Mouse (Mus musculus) thymus, postnatal 14 days (tissue): ENCODE measurements at regions not wholly inside any gene's neighbourhood (a gene's known extent, or its start where the extent isn't known, plus 50 kb on each side); places are given as distances from the start of the nearest gene placed in this dataset.

Source experiments
- DNase-seq: peaks from one replicate; pipeline ENCODE4 v3.0.0; 2021

- peak; percentile 84 for DNase-seq
These were observed 251.2 kb upstream of the Kcnh8 start for GRCm38 (mm10) chr17:52351293-52351692.

DNA sequence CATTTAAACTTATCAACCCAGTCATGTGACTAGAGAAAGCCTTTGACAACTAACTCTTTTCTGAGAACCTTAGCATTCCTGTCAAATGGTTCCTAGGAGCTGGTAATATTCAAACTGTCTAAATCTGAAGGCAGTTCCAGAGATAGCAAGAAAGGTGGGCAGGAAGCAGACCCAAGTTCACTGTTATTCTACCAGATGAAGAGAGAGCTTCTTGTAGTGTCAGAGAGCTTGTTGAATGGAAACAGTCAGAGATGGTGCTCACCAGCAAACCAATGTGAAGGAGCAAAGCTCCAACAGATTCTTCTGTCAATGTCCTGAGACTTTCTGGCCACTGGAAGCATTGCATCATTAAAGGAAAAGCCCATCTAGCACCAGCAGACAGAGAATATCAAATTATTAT lies 251.8 kb upstream of the Kcnh8 start:
- DNase-seq = peak; percentile 57

DNA sequence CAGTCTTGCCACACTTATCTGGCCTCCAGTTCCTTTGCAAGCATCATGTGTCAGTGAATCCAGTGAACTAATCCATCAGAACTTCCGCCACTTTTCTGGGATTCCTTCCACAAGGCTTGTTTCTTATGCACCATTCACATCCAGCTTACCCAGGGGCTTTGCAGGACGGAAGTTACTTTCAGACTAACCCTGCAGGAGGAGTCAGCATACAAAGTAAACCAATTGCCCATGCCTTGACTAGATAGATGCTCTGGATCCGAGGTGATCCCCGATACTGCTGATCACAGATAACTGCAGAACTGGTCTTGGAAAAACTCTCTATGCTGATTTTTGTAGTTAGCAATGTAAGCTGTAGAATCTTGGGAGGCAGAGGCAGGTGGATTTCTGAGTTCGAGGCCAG lies 252.6 kb upstream of the Kcnh8 start:
- DNase-seq = peak; percentile 50

GRCm38 (mm10) chr17:52348481-52349083 lies 253.9 kb upstream of the Kcnh8 start:
- DNase-seq = peak; percentile 78

DNA sequence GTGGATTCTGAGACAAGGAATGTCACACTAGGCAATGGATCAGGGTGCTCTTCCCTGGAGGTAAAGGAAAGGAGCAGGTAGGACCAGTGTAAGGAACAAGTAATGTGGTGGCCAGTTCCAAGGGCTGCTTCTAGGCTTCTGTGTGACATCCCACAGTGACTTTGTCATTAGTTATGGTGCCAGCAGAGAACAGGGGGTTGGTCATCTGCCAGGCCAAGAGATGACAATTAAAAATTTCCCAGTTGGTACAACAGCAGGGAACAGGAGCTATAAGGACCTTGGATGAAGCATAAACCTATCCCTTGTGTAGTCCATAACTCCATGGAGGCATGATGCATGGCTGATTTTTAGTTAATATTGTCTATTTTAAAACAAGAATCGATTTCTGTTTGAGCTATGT lies 281.9 kb upstream of the Kcnh8 start:
- no peak for DNase-seq

GRCm38 (mm10) chr17:52316976-52317375 lies 285.5 kb upstream of the Kcnh8 start:
- peak; percentile 62 for DNase-seq

DNA sequence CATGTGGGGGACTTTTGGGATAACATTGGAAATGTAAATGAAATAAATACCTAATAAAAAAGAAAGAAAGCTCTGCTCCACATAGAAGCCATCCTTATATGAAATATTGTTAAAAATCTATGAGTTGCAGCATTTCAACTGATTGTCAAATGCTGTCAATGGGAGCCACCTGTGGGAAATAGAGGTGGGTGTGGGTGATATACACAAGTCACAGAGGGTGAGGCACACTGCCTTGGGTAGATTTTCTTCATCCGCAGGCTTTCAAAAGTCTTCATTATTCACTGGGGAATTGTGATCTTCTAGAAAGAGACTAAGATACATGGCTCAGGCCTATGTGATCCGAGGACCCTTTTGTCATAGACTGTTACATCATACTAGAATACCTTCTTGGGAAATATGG lies 286.6 kb upstream of the Kcnh8 start:
- DNase-seq = peak; percentile 63

- peak; percentile 77 for DNase-seq
These were observed 287.1 kb upstream of the Kcnh8 start for GRCm38 (mm10) chr17:52315456-52315855.

GRCm38 (mm10) chr17:52312043-52312442 lies 290.5 kb upstream of the Kcnh8 start:
- peak; percentile 65 for DNase-seq

DNA sequence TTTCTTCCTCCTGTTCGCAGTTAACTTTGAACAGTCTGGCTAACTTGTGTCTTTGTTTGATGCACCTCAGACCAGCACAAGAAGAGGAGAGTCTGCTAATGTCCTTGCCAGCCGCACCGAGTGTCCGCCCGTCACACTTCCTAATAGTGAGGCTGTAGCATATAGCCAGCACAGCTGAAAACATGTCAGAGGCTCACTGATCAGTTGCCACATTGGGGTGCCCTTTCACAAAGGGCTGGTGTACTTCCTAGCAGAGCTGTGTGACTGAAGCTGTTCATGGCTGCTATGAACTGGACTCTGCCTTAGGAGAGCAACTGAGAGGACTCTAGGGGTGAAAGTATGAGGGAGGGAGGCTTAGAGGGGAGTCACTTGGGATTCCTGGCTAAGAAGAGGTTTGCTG lies 293.7 kb upstream of the Kcnh8 start:
- DNase-seq = no peak

DNA sequence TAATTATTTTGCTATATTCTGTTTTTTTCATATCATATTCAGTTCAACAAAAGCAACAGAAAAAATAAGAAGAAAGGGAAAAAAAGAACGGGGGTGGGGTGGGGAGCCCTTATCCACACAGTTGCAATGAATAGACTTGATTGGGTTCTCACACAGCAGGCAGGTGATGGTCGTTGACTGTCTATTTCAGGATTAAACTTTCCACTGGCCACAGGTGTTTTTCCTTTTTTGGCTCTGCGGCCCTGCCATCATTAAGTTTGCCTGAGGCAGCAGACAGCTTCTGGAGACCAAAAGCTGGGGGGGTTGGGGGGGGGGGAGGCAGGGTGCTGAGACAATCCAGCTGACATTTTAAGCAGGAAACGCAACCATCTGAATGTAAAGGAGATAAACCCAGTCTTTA lies 298.4 kb upstream of the Kcnh8 start:
- DNase-seq = peak; percentile 79

DNA sequence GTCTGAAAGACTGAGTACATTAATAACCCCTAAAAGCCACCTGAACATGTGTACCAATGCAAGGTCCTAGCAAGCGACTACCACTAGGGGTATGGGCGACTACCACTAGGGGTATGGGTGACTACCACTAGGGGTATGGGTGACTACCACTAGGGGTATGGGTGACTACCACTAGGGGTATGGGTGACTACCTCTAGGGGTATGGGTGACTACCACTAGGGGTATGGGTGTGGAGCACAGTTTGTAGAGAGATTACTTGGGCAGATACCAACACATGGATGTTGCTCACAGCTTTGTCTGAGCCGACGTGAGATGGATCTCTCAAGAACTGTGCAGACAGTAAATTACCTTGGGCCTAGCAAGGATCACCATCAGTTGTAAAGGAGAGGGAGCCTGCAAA lies 299.2 kb upstream of the Kcnh8 start:
- peak; percentile 61 for DNase-seq

- peak; percentile 6 for DNase-seq
These were observed 302.7 kb upstream of the Kcnh8 start for GRCm38 (mm10) chr17:52299769-52300168.

DNA sequence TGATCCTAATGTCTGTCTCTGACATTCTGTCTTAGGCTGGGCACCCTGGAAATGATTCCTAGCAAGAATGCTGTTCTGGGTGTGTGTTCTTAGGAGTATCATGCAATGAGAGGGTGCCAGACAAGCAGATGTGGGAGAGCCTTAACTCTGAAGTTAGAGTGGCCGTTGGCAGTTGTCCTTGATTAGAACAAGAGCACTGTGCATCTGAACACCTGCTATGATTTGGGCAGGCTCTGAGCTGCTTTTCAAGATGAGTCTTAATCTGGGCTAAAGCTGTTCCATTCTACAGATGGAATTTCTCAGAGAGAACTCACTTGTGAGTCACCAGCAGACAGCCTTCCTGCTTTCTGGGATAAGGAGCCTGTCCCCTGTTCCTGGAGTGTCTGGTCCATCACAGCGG lies 317.1 kb upstream of the Kcnh8 start:
- peak; percentile 64 for DNase-seq

GRCm38 (mm10) chr17:52282264-52282663 lies 320.2 kb upstream of the Kcnh8 start:
- DNase-seq = peak; percentile 78

DNA sequence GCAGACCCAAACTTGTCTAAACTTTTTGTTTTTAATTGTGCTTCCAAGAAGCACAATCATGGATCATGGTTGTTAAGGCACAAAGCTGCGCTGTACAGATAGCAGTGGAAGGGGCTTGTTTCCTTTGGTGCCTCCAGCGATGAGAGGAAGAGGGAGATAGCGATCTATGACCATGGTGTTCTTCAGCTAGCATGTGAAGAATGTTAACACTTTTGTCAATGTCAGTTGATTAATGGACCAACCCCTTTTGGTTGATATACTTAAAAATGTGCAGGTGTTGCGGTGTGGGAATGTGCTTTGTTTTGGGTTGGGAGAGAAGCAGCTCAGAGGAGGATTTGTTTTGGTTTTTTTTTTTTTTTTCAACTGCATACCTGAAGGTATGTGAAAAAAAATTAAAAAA lies 324.0 kb upstream of the Kcnh8 start:
- peak; percentile 70 for DNase-seq

GRCm38 (mm10) chr17:52268792-52269191 lies 333.7 kb upstream of the Kcnh8 start:
- peak; percentile 2 for DNase-seq

GRCm38 (mm10) chr17:52251284-52251683 lies 351.2 kb upstream of the Kcnh8 start:
- no peak for DNase-seq

GRCm38 (mm10) chr17:52225584-52225983 lies 376.9 kb upstream of the Kcnh8 start:
- DNase-seq = no peak

DNA sequence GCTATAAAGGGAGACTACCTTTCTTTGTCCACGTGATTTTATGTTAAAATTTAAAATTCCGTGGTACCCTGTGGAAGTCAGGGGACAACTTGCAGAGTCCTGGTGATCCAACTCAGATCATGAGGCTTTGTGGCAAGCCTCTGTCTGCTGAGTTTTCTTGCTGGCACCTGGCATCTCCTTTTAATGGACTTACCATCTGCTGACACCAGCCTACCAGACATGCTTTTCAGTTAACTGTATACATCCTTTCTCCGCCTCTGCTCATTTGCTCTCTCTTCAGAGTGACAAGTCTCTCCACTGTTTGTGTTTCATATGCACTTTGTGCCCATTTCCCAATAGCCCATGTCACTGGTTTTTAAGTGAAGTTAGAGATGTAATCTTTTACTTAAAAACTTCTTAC lies 382.1 kb upstream of the Kcnh8 start:
- DNase-seq = peak; percentile 67

DNA sequence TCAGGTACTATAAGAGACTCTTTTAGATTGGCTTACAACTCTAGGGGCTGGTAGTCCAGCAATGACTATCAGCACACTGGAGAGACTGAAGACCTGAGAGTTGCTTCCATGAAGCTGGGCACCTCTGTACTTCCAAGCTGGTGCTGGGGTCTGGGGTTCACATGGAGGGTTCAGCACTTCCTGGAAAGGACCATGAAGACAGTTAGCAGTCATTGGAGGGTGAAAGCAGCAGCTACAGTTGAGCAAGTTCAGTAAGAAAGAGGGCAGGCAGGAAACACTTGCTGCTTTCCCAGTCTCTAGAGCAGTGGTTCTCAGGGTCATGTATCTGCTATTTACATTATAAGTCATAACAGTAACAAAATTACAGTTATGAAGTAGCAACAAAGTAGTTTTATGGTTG lies 384.3 kb upstream of the Satb1 start:
- peak; percentile 69 for DNase-seq

- DNase-seq = peak; percentile 70
These were observed 379.9 kb upstream of the Satb1 start for GRCm38 (mm10) chr17:52212944-52213343.

- DNase-seq = no peak
These were observed 377.4 kb upstream of the Satb1 start for GRCm38 (mm10) chr17:52210483-52210882.

- no peak for DNase-seq
These were observed 364.6 kb upstream of the Satb1 start for GRCm38 (mm10) chr17:52197731-52198130.

DNA sequence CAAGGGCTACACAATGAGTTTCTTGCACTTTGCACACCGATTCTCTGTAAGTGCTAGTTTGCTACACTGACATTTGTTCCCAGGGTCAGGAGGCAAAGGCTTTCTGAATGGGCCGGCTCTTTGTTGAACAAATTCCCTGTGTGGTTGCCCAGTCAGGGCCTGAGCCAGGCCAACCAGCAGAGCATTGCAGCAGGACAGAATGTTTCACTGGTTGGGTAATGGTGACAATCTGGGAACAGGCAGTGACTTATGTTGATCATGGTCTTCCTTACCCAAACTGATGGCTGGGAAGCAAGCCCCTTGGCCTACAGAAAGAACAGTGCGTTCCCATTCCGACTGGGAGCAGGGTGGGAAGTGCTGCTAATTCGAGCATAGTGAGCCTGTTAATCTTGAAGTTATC lies 363.7 kb upstream of the Satb1 start:
- no peak for DNase-seq

GRCm38 (mm10) chr17:52195804-52196203 lies 362.7 kb upstream of the Satb1 start:
- DNase-seq = no peak
